Mouse (Mus musculus) forebrain, embryonic 16.5 days (tissue): ENCODE data around the gene Dstyk. TPM values are rescaled to one million over a fixed set of nuclear protein-coding genes. Genes with fewer than 3 reads are reported as not detected.

Experiments used
- ATAC-seq: fragments of 200-750 bp; cut with Nextera tagmentation; 2 replicates; pipeline ENCODE4 v1.8.0; 2017; ENCODE audit warnings: mild to moderate bottlenecking, moderate library complexity
- H3K27ac ChIP-seq: fragments of 300-500 bp; sonication (generic); 2 replicates; pipeline ENCODE4 v1.5.1; 2014; ENCODE audit warnings: low read length, control low read depth
- H3K27me3 ChIP-seq: fragments of 300-500 bp; sonication (generic); replicated peaks from 2 replicates; pipeline ENCODE4 v1.6.1; 2014; ENCODE audit warnings: low read length; ENCODE audit not compliant: control insufficient read depth, insufficient read depth
- H3K36me3 ChIP-seq: fragments of 300-500 bp; sonication (generic); 2 replicates; pipeline ENCODE4 v1.6.1; 2014; ENCODE audit not compliant: control insufficient read depth, insufficient read depth
- H3K4me1 ChIP-seq: fragments of 300-500 bp; sonication (generic); replicated peaks from 2 replicates; pipeline ENCODE4 v1.6.1; 2014; ENCODE audit warnings: low read length; ENCODE audit not compliant: control insufficient read depth, insufficient read depth
- H3K4me2 ChIP-seq: fragments of 300-500 bp; sonication (generic); 2 replicates; pipeline ENCODE4 v1.6.1; 2014; ENCODE audit warnings: mild to moderate bottlenecking, low read length, control low read depth
- H3K4me3 ChIP-seq: fragments of 300-500 bp; sonication (generic); replicated peaks from 2 replicates; pipeline ENCODE4 v1.5.1; 2014; ENCODE audit warnings: mild to moderate bottlenecking, low read length, control low read depth
- H3K9ac ChIP-seq: fragments of 300-500 bp; sonication (generic); replicated peaks from 2 replicates; pipeline ENCODE4 v1.6.1; 2014; ENCODE audit warnings: low read depth, low read length, control low read depth
- H3K9me3 ChIP-seq: fragments of 300-500 bp; sonication (generic); 2 replicates; pipeline ENCODE4 v1.6.1; 2016; ENCODE audit warnings: low read length; ENCODE audit not compliant: control insufficient read depth
- WGBS: fragments of 180-500 bp; shearing (Covaris S2); extraction: QIAGEN DNeasy Blood & Tissue Kit; methylation state at CpG from one replicate; pipeline ENCODE4 v1.1.7; 2014; 5-methylcytosine and 5-hydroxymethylcytosine counted together
- polyA plus RNA-seq: library from polyadenylated mRNA; unstranded; fragments of >200 nt; fragmentation: Nextera tagmentation; extraction: Ambion mirVana; gene quantifications from 2 replicates; pipeline ENCODE4 v1.2.1, GENCODE M21; 2015

The Dstyk gene
- polyA plus RNA-seq, 1 experiment from 2014 or later, result 13.1 TPM

- 28% methylated on average over 4 of the region's 4 CpGs for WGBS
- no peaks in the 10 kb centered on the region; the same call in 1 of the 2 replicates for H3K36me3 ChIP-seq
- no peak for ATAC-seq
- no peak overlapping the region for H3K9ac ChIP-seq
- H3K27ac ChIP-seq, result 0 out of 2 replicates have a peak overlapping the region, but pooled peaks have one; percentile 14
- no peak overlapping the region for H3K4me3 ChIP-seq
- H3K27me3 ChIP-seq, result no peaks in the 10 kb centered on the region
- H3K4me1 ChIP-seq, result peaks cover 72% of the 10 kb centered on the region
- no peak overlapping the region for H3K4me2 ChIP-seq
- no peaks in the 10 kb centered on the region for H3K9me3 ChIP-seq
Measured at GRCm38 (mm10) chr1:132375256-132375655, 42.1 kb upstream of the Dstyk start.

GRCm38 (mm10) chr1:132376211-132377054 lies 40.9 kb upstream of the Dstyk start:
- Histone ChIP-seq H3K4me3 (no peak overlapping the region), H3K4me1 (peaks cover 60% of the 10 kb centered on the region), H3K27ac (peak overlapping the region; percentile 46; the same call in 1 of the 2 replicates), H3K4me2 (no peak overlapping the region), H3K36me3 (no peaks in the 10 kb centered on the region; the same call in 1 of the 2 replicates), H3K27me3 (no peaks in the 10 kb centered on the region), H3K9ac (no peak overlapping the region), H3K9me3 (no peaks in the 10 kb centered on the region)
- peak; percentile 36; the same call in 1 of the 2 replicates for ATAC-seq
- 65% methylated on average over 8 of the region's 8 CpGs for WGBS

GRCm38 (mm10) chr1:132377055-132377365 lies 40.3 kb upstream of the Dstyk start:
- Histone ChIP-seq H3K36me3 (no peaks in the 10 kb centered on the region; the same call in 1 of the 2 replicates), H3K4me3 (no peak overlapping the region), H3K4me2 (no peak overlapping the region), H3K27ac (peak overlapping the region; percentile 46; the same call in 1 of the 2 replicates), H3K27me3 (no peaks in the 10 kb centered on the region), H3K4me1 (peaks cover 55% of the 10 kb centered on the region), H3K9ac (no peak overlapping the region), H3K9me3 (no peaks in the 10 kb centered on the region)
- WGBS, result 64% methylated on average over 7 of the region's 7 CpGs
- ATAC-seq, result no peak

GRCm38 (mm10) chr1:132377811-132378210 lies 39.5 kb upstream of the Dstyk start:
- Histone ChIP-seq H3K9ac (no peak overlapping the region), H3K9me3 (no peaks in the 10 kb centered on the region), H3K4me3 (no peak overlapping the region), H3K4me2 (no peak overlapping the region), H3K27me3 (no peaks in the 10 kb centered on the region), H3K27ac (no peak overlapping the region), H3K4me1 (peaks cover 47% of the 10 kb centered on the region), H3K36me3 (no peaks in the 10 kb centered on the region; the same call in 1 of the 2 replicates)
- no peak for ATAC-seq
- 84% methylated on average over 3 of the region's 3 CpGs for WGBS

GRCm38 (mm10) chr1:132380550-132381100 lies 36.7 kb upstream of the Dstyk start:
- H3K9me3 ChIP-seq, result no peaks in the 10 kb centered on the region
- no peak overlapping the region for H3K4me2 ChIP-seq
- no peak overlapping the region for H3K27ac ChIP-seq
- H3K4me3 ChIP-seq, result no peak overlapping the region
- H3K36me3 ChIP-seq, result no peaks in the 10 kb centered on the region
- ATAC-seq, result no peak
- 89% methylated on average over 27 of the region's 27 CpGs for WGBS
- H3K9ac ChIP-seq, result no peak overlapping the region
- H3K4me1 ChIP-seq, result peaks cover 41% of the 10 kb centered on the region
- no peaks in the 10 kb centered on the region for H3K27me3 ChIP-seq

- H3K4me3 ChIP-seq, result no peak overlapping the region
- H3K9me3 ChIP-seq, result no peaks in the 10 kb centered on the region
- H3K4me2 ChIP-seq, result no peak overlapping the region
- ATAC-seq, result no peak
- H3K4me1 ChIP-seq, result peaks cover 36% of the 10 kb centered on the region
- no peaks in the 10 kb centered on the region for H3K27me3 ChIP-seq
- H3K27ac ChIP-seq, result no peak overlapping the region
- H3K9ac ChIP-seq, result no peak overlapping the region
- WGBS, result 79% methylated on average over 10 of the region's 10 CpGs
- H3K36me3 ChIP-seq, result no peaks in the 10 kb centered on the region
Measured at GRCm38 (mm10) chr1:132381929-132382328, 35.4 kb upstream of the Dstyk start.

- 78% methylated on average over 8 of the region's 8 CpGs for WGBS
- Histone ChIP-seq H3K27me3 (no peaks in the 10 kb centered on the region), H3K36me3 (no peaks in the 10 kb centered on the region), H3K4me1 (peaks cover 45% of the 10 kb centered on the region), H3K9me3 (no peaks in the 10 kb centered on the region), H3K9ac (no peak overlapping the region), H3K4me3 (no peak overlapping the region), H3K4me2 (no peak overlapping the region), H3K27ac (no peak overlapping the region)
- ATAC-seq, result no peak
Measured at GRCm38 (mm10) chr1:132384001-132384554, 33.3 kb upstream of the Dstyk start.

- no peak overlapping the region for H3K4me2 ChIP-seq
- H3K27me3 ChIP-seq, result no peaks in the 10 kb centered on the region
- H3K36me3 ChIP-seq, result no peaks in the 10 kb centered on the region
- no peak overlapping the region for H3K27ac ChIP-seq
- no peak overlapping the region for H3K4me3 ChIP-seq
- H3K9ac ChIP-seq, result no peak overlapping the region
- 73% methylated on average over 14 of the region's 14 CpGs for WGBS
- H3K9me3 ChIP-seq, result no peaks in the 10 kb centered on the region
- no peak for ATAC-seq
- H3K4me1 ChIP-seq, result peaks cover 57% of the 10 kb centered on the region
Measured at GRCm38 (mm10) chr1:132385266-132385665, 32.1 kb upstream of the Dstyk start.

- Histone ChIP-seq H3K4me2 (no peak overlapping the region), H3K4me3 (no peak overlapping the region), H3K36me3 (no peaks in the 10 kb centered on the region), H3K4me1 (peaks cover 59% of the 10 kb centered on the region), H3K9ac (no peak overlapping the region), H3K27ac (no peak overlapping the region), H3K9me3 (no peaks in the 10 kb centered on the region), H3K27me3 (no peaks in the 10 kb centered on the region)
- 77% methylated on average over 4 of the region's 4 CpGs for WGBS
- ATAC-seq, result no peak
Measured at GRCm38 (mm10) chr1:132385711-132386110, 31.6 kb upstream of the Dstyk start.
